Mouse (Mus musculus) embryonic facial prominence, embryonic 15.5 days (tissue): ENCODE measurements around the gene Rpl29. TPM values are rescaled to one million over a fixed set of nuclear protein-coding genes. Genes with fewer than 3 reads are reported as not detected.
A peak's percentile ranks its signal among the peaks of the same experiment; 100 is the strongest.

Experiments
- ATAC-seq: fragments of 200-750 bp; cut with Nextera tagmentation; 2 replicates; pipeline ENCODE4 v1.8.0; 2017; ENCODE audit warnings: low read depth, moderate TSS enrichment; ENCODE audit not compliant: insufficient number of reproducible peaks, low FRiP score, low TSS enrichment
- H3K27ac ChIP-seq: fragments of 300-500 bp; sonication (generic); replicated peaks from 2 replicates; pipeline ENCODE4 v1.5.1; 2015; ENCODE audit warnings: mild to moderate bottlenecking, inconsistent platforms
- H3K27me3 ChIP-seq: fragments of 300-500 bp; sonication (generic); 2 replicates; pipeline ENCODE4 v1.6.1; 2015; ENCODE audit warnings: inconsistent platforms
- H3K36me3 ChIP-seq: fragments of 300-500 bp; sonication (generic); 2 replicates; pipeline ENCODE4 v1.6.1; 2015; ENCODE audit warnings: mild to moderate bottlenecking, inconsistent platforms
- H3K4me1 ChIP-seq: fragments of 300-500 bp; sonication (generic); 2 replicates; pipeline ENCODE4 v1.6.1; 2015; ENCODE audit warnings: inconsistent platforms
- H3K4me2 ChIP-seq: fragments of 300-500 bp; sonication (generic); replicated peaks from 2 replicates; pipeline ENCODE4 v1.6.1; 2015; ENCODE audit warnings: mild to moderate bottlenecking, inconsistent platforms
- H3K4me3 ChIP-seq: fragments of 300-500 bp; sonication (generic); replicated peaks from 2 replicates; pipeline ENCODE4 v1.5.1; 2015; ENCODE audit warnings: mild to moderate bottlenecking, inconsistent platforms
- H3K9ac ChIP-seq: fragments of 300-500 bp; sonication (generic); 2 replicates; pipeline ENCODE4 v1.6.1; 2015; ENCODE audit warnings: inconsistent platforms
- H3K9me3 ChIP-seq: fragments of 300-500 bp; sonication (generic); replicated peaks from 2 replicates; pipeline ENCODE4 v1.6.1; 2016; ENCODE audit warnings: inconsistent platforms
- WGBS: fragments of 180-500 bp; shearing (Covaris S2); methylation state at CpG from one replicate; pipeline ENCODE4 v1.1.7; 2015; 5-methylcytosine and 5-hydroxymethylcytosine counted together
- polyA plus RNA-seq: library from polyadenylated mRNA; unstranded; fragments of >200 nt; fragmentation: Nextera tagmentation; extraction: Ambion mirVana; gene quantifications from 2 replicates; pipeline ENCODE4 v1.2.1, GENCODE M21; 2015

The Rpl29 gene
- polyA plus RNA-seq, 1 experiment from 2014 or later, result 957 TPM

DNA sequence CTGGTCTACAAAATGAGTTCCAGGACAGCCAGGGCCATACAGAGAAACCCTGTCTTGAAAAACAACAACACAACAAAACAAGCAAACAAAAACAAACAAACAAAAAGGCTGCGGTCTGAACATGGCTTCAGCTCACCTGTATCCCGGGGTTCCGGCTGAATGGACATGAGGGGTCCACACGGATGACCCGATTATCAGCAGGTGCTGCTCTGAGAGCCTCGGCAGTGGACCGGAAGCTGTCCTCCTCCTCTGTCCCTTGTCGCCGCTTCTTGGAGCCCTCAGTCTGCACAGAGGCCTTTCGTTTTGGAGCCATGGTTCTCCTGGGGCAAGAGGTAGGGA, 46.4 kb downstream of the Rpl29 start, which contains the start of gene Rrp9:
Gene Rrp9 (plus strand): TSS at position 301 of the 339 bp plus-strand sequence.
- peaks cover 56% of the 10 kb centered on the region for H3K4me1 ChIP-seq
- 0 out of 2 replicates have a peak within 1 kb of the TSS, but pooled peaks have one; percentile 3 for H3K9ac ChIP-seq
- peak within 1 kb of the TSS; percentile 81 for H3K4me3 ChIP-seq
- peak within 1 kb of the TSS; percentile 88 for H3K4me2 ChIP-seq
- peak within 1 kb of the TSS; percentile 88 for H3K27ac ChIP-seq
- no peaks in the 10 kb centered on the region for H3K9me3 ChIP-seq
- H3K27me3 ChIP-seq, result no peaks in the 10 kb centered on the region
- ATAC-seq, result no peak
- H3K36me3 ChIP-seq, result peaks cover 13% of the 10 kb centered on the region
- WGBS, result 79% methylated on average over 10 of the region's 10 CpGs

GRCm38 (mm10) chr9:106476002-106476923, 47.0 kb downstream of the Rpl29 start:
- 0 out of 2 replicates have a peak overlapping the region, but pooled peaks have one; percentile 3 for H3K9ac ChIP-seq
- peak; percentile 30 for ATAC-seq
- H3K4me2 ChIP-seq, result peak overlapping the region; percentile 88
- H3K27ac ChIP-seq, result peak overlapping the region; percentile 88
- no peaks in the 10 kb centered on the region for H3K9me3 ChIP-seq
- H3K27me3 ChIP-seq, result no peaks in the 10 kb centered on the region
- H3K4me1 ChIP-seq, result peaks cover 56% of the 10 kb centered on the region
- H3K36me3 ChIP-seq, result peaks cover 19% of the 10 kb centered on the region
- H3K4me3 ChIP-seq, result peak overlapping the region; percentile 81
- WGBS, result 16% methylated on average over 16 of the region's 16 CpGs

- Histone ChIP-seq H3K27ac (peak within 1 kb of the TSS; percentile 88), H3K27me3 (no peaks in the 10 kb centered on the region), H3K9me3 (no peaks in the 10 kb centered on the region), H3K4me1 (peaks cover 49% of the 10 kb centered on the region), H3K4me3 (peak within 1 kb of the TSS; percentile 81), H3K36me3 (peaks cover 19% of the 10 kb centered on the region), H3K4me2 (peak within 1 kb of the TSS; percentile 88), H3K9ac (peak within 1 kb of the TSS; percentile 66)
- ATAC-seq, result peak; percentile 98
- under 1% methylated on average over 41 of the region's 41 CpGs for WGBS
Measured at GRCm38 (mm10) chr9:106476924-106477484, 47.8 kb downstream of the Rpl29 start, which contains the start of gene Parp3. TSS of gene Parp3 (minus strand) at chr9:106476949.

DNA sequence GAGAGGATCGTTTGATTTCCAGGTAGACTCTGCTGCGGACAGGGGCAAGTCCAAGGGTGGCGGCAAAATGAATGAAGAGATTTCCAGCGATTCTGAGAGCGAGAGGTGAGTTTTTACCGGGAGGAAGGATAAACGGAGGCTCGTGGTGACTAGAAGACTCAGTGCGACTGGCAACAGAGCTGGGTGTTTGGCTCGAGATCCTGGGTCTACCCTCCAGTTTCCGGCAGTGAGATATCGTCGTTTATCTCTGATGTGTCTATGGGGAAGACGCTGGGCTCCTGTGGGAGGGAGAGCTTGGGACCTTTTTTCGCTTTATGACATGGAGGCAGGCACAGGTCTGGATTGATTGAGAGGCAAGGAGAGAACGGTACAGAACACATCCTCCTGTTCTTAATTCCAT, 48.4 kb downstream of the Rpl29 start:
- peak overlapping the region; percentile 81 for H3K4me3 ChIP-seq
- ATAC-seq, result no peak
- peaks cover 42% of the 10 kb centered on the region for H3K4me1 ChIP-seq
- no peaks in the 10 kb centered on the region for H3K9me3 ChIP-seq
- H3K36me3 ChIP-seq, result peaks cover 21% of the 10 kb centered on the region
- no peak overlapping the region for H3K27ac ChIP-seq
- H3K9ac ChIP-seq, result peak overlapping the region; percentile 66
- H3K4me2 ChIP-seq, result peak overlapping the region; percentile 88
- H3K27me3 ChIP-seq, result no peaks in the 10 kb centered on the region
- WGBS, result 2% methylated on average over 16 of the region's 16 CpGs

- Histone ChIP-seq H3K4me1 (peaks cover 42% of the 10 kb centered on the region), H3K9me3 (no peaks in the 10 kb centered on the region), H3K27me3 (no peaks in the 10 kb centered on the region), H3K9ac (peak overlapping the region; percentile 66), H3K4me3 (peak overlapping the region; percentile 81), H3K4me2 (peak overlapping the region; percentile 88), H3K36me3 (peaks cover 26% of the 10 kb centered on the region), H3K27ac (no peak overlapping the region)
- no peak for ATAC-seq
- WGBS, result 76% methylated on average over 9 of the region's 9 CpGs
Measured at GRCm38 (mm10) chr9:106478101-106478500, 48.8 kb downstream of the Rpl29 start.

- H3K9ac ChIP-seq, result no peak overlapping the region
- H3K4me1 ChIP-seq, result peaks cover 20% of the 10 kb centered on the region
- no peaks in the 10 kb centered on the region for H3K9me3 ChIP-seq
- no peaks in the 10 kb centered on the region for H3K27me3 ChIP-seq
- H3K36me3 ChIP-seq, result peaks cover 49% of the 10 kb centered on the region
- H3K4me3 ChIP-seq, result no peak overlapping the region
- ATAC-seq, result no peak
- 94% methylated on average over 7 of the region's 7 CpGs for WGBS
- no peak overlapping the region for H3K27ac ChIP-seq
- no peak overlapping the region for H3K4me2 ChIP-seq
Measured at GRCm38 (mm10) chr9:106480541-106480940, 51.3 kb downstream of the Rpl29 start.

GRCm38 (mm10) chr9:106481075-106481474, 51.8 kb downstream of the Rpl29 start:
- peaks cover 54% of the 10 kb centered on the region for H3K36me3 ChIP-seq
- no peak overlapping the region for H3K27ac ChIP-seq

More at GRCm38 (mm10) chr9:106481075-106481474, 51.8 kb downstream of the Rpl29 start:
- ATAC-seq, result no peak
- no peaks in the 10 kb centered on the region for H3K9me3 ChIP-seq
- no peak overlapping the region for H3K4me3 ChIP-seq
- no peaks in the 10 kb centered on the region for H3K27me3 ChIP-seq
- no peak overlapping the region for H3K9ac ChIP-seq
- no peak overlapping the region for H3K4me2 ChIP-seq
- WGBS, result 89% methylated on average over 15 of the region's 15 CpGs
- peaks cover 15% of the 10 kb centered on the region for H3K4me1 ChIP-seq

Other genes with a start within 250 kb of the Rpl29 start
- 55.8 and 57.1 TPM in 2 replicates for gene Ppm1m, start 229.7 kb upstream of the Rpl29 start, polyA plus RNA-seq
- 57.2 and 64.1 TPM in 2 replicates for gene Twf2, start 226.3 kb upstream of the Rpl29 start, polyA plus RNA-seq
- 0.07 and 0.28 TPM in 2 replicates for gene Tlr9, start 206.9 kb upstream of the Rpl29 start, polyA plus RNA-seq
- gene Alas1, start 180.8 kb upstream of the Rpl29 start, polyA plus RNA-seq, result 107 and 109 TPM in 2 replicates
- gene Poc1a, start 148.4 kb upstream of the Rpl29 start, polyA plus RNA-seq, result 22.4 and 32.8 TPM in 2 replicates
- 42.3 and 44.2 TPM in 2 replicates for gene Dusp7, start 60.8 kb upstream of the Rpl29 start, polyA plus RNA-seq
- 40.6 and 43.7 TPM in 2 replicates for gene Acy1, start 8.9 kb downstream of the Rpl29 start, polyA plus RNA-seq
- gene Abhd14b, start 18.0 kb downstream of the Rpl29 start, polyA plus RNA-seq, result 34.7 and 44.1 TPM in 2 replicates
- 75.6 and 87.0 TPM in 2 replicates for gene Abhd14a, start 18.2 kb downstream of the Rpl29 start, polyA plus RNA-seq
- gene Pcbp4, start 23.8 kb downstream of the Rpl29 start, polyA plus RNA-seq, result 115 and 117 TPM in 2 replicates
- 0.57 and 0.64 TPM in 2 replicates for gene Gpr62, start 36.5 kb downstream of the Rpl29 start, polyA plus RNA-seq
- gene Rrp9, start 46.5 kb downstream of the Rpl29 start, polyA plus RNA-seq, result 44.2 and 44.9 TPM in 2 replicates
- 6.8 and 8.5 TPM in 2 replicates for gene Parp3, start 47.5 kb downstream of the Rpl29 start, polyA plus RNA-seq
- not detected in 2 replicates for gene Iqcf1, start 70.5 kb downstream of the Rpl29 start, polyA plus RNA-seq
- gene Iqcf5, start 85.1 kb downstream of the Rpl29 start, polyA plus RNA-seq, result not detected in 2 replicates
- not detected in 2 replicates for gene Iqcf3, start 132.2 kb downstream of the Rpl29 start, polyA plus RNA-seq
- not detected in 2 replicates for gene Iqcf4, start 141.5 kb downstream of the Rpl29 start, polyA plus RNA-seq
- gene Iqcf6, start 197.1 kb downstream of the Rpl29 start, polyA plus RNA-seq, result not detected in 2 replicates
- gene Grm2, start 226.6 kb downstream of the Rpl29 start, polyA plus RNA-seq, result 0.14 TPM in 1 of 2 replicates, not detected in the other